Mouse (Mus musculus) midbrain, embryonic 16.5 days (tissue): ENCODE data around the gene Rbm19. TPM values are rescaled to one million over a fixed set of nuclear protein-coding genes. Genes with fewer than 3 reads are reported as not detected.
A peak's percentile ranks its signal among the peaks of the same experiment; 100 is the strongest.

Source experiments
- ATAC-seq: fragments of 200-750 bp; cut with Nextera tagmentation; 2 replicates; pipeline ENCODE4 v1.8.0; 2017; ENCODE audit warnings: moderate TSS enrichment
- H3K27ac ChIP-seq: fragments of 300-500 bp; sonication (generic); 2 replicates; pipeline ENCODE4 v1.5.1; 2014; ENCODE audit warnings: mild to moderate bottlenecking, low read length, mixed read lengths
- H3K27me3 ChIP-seq: fragments of 300-500 bp; sonication (generic); 2 replicates; pipeline ENCODE4 v1.6.1; 2014; ENCODE audit warnings: low read depth, low read length, mixed read lengths; ENCODE audit not compliant: control insufficient read depth, insufficient read depth
- H3K36me3 ChIP-seq: fragments of 300-500 bp; sonication (generic); 2 replicates; pipeline ENCODE4 v1.6.1; 2014; ENCODE audit warnings: mild to moderate bottlenecking, low read length, moderate library complexity, mixed read lengths; ENCODE audit not compliant: control insufficient read depth, insufficient read depth
- H3K4me1 ChIP-seq: fragments of 300-500 bp; sonication (generic); 2 replicates; pipeline ENCODE4 v1.6.1; 2014; ENCODE audit warnings: mild to moderate bottlenecking, low read length, mixed read lengths; ENCODE audit not compliant: control insufficient read depth, insufficient read depth
- H3K4me2 ChIP-seq: fragments of 300-500 bp; sonication (generic); 2 replicates; pipeline ENCODE4 v1.6.1; 2014; ENCODE audit warnings: mild to moderate bottlenecking, low read length, mixed read lengths
- H3K4me3 ChIP-seq: fragments of 300-500 bp; sonication (generic); 2 replicates; pipeline ENCODE4 v1.5.1; 2014; ENCODE audit warnings: low read depth, mild to moderate bottlenecking, low read length, moderate library complexity, mixed read lengths
- H3K9ac ChIP-seq: fragments of 300-500 bp; sonication (generic); 2 replicates; pipeline ENCODE4 v1.6.1; 2014; ENCODE audit warnings: low read depth, low read length, mixed read lengths
- H3K9me3 ChIP-seq: fragments of 300-500 bp; sonication (generic); replicated peaks from 2 replicates; pipeline ENCODE4 v1.6.1; 2014; ENCODE audit warnings: mild to moderate bottlenecking, low read length, mixed read lengths; ENCODE audit not compliant: control insufficient read depth, poor library complexity, severe bottlenecking
- WGBS: fragments of 180-500 bp; shearing (Covaris S2); extraction: QIAGEN DNeasy Blood & Tissue Kit; methylation state at CpG from one replicate; pipeline ENCODE4 v1.1.7; 2014; 5-methylcytosine and 5-hydroxymethylcytosine counted together
- polyA plus RNA-seq: library from polyadenylated mRNA; unstranded; fragments of >200 nt; fragmentation: Nextera tagmentation; extraction: Ambion mirVana; gene quantifications from 2 replicates; pipeline ENCODE4 v1.2.1, GENCODE M21; 2015

Rbm19 gene
- polyA plus RNA-seq, 1 experiment from 2014 or later = 19.3 TPM

DNA sequence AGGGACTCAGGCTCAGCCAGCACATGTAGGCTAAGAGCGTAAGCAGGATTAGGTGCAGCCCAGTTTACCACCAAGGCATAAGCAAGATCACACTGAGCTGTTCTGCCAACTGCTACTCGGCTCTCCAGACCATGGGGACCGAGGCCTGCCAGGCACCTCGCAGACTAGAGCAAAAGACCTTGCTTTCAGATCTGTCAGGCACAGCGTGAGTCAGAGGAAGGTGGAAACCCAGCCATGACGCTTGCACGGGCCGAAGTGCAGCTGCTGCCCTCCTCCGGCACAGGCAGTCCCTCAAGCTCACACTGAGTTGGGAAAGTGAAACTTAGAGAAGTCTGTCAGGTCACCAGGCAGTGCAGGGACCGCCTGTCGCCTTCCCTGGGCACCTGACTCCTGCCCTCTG lies 63.8 kb downstream of the Rbm19 start:
- ATAC-seq = no peak
- Histone ChIP-seq H3K4me2 (no peak overlapping the region), H3K9me3 (no peaks in the 10 kb centered on the region), H3K27ac (no peak overlapping the region), H3K27me3 (no peaks in the 10 kb centered on the region), H3K4me3 (no peak overlapping the region), H3K9ac (no peak overlapping the region), H3K36me3 (no peaks in the 10 kb centered on the region), H3K4me1 (peaks cover 22% of the 10 kb centered on the region)
- WGBS = 92% methylated on average over 11 of the region's 11 CpGs

DNA sequence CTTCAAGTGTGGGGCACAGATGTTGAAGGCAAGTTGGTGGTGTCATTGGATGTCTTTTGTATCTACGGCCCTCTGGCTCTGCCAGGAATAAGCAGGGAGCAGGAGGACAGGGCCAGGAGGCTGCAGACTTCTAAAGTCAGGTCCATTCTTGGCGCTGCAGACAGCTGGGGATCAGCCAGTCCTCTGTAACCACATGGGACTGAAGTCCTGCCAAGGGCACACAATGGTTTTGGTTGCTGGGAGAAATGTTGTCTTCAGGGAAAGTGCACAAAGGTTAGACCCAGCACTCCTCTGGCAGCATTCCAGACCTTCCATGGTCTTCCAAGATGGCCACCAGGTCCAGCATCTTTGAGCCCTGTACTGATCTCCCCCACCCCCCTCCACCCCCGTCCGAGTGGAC lies 65.1 kb downstream of the Rbm19 start:
- WGBS = 86% methylated on average over 4 of the region's 4 CpGs
- no peak for ATAC-seq

DNA sequence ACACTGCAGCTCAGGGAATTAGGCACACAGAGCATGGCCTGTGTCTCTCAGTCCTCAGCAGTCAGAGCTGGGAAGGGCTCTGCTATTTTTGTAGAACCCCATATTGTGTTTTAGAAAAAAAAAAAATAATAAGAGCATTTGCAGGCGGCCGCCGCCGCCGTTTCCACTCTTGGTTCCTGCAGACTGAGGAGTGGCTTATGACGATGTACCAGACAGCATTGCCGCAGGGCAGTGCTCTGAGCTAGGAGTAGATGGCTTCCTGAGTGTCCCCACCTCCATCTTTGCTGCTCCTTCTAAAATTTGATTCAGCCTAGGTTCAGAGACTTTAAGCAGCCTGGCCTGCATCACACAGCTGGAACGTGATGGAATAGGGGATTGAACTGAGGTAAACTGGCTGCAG lies 67.1 kb downstream of the Rbm19 start:
- Histone ChIP-seq H3K27me3 (no peaks in the 10 kb centered on the region), H3K9ac (peak overlapping the region; percentile 21), H3K9me3 (no peaks in the 10 kb centered on the region), H3K4me1 (peaks cover 14% of the 10 kb centered on the region), H3K4me2 (no peak overlapping the region), H3K36me3 (no peaks in the 10 kb centered on the region), H3K27ac (peak overlapping the region; percentile 53; the same call in 1 of the 2 replicates), H3K4me3 (no peak overlapping the region)
- WGBS = 65% methylated on average over 8 of the region's 8 CpGs
- ATAC-seq = no peak

More for the DNA sequence above, 65.1 kb downstream of the Rbm19 start:
- Histone ChIP-seq H3K9me3 (no peaks in the 10 kb centered on the region), H3K36me3 (no peaks in the 10 kb centered on the region), H3K9ac (no peak overlapping the region), H3K4me1 (peaks cover 14% of the 10 kb centered on the region), H3K4me3 (no peak overlapping the region), H3K27me3 (no peaks in the 10 kb centered on the region), H3K27ac (no peak overlapping the region), H3K4me2 (no peak overlapping the region)

DNA sequence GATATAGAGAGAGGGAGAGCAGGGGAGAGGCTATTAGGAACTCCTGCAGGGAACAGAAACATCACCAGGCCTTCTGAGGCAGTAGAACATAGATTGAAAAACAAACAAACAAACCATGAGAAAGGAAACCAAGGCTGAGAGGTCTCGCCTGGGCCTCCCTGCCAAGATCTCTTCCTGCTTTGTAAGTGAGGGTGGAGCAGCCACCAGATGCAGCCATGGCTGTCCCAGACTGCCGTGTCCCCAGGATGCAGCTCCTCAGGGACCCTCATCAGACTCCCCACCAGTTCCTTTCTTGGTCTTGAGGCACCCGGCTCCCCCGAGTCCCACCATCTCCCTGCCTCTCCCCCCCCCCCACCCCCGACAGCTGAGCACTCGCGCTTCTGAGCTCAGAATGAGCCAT lies 67.5 kb downstream of the Rbm19 start:
- 38% methylated on average over 5 of the region's 7 CpGs for WGBS
- no peak overlapping the region for H3K4me2 ChIP-seq
- H3K27ac ChIP-seq = peak overlapping the region; percentile 53; the same call in 1 of the 2 replicates

DNA sequence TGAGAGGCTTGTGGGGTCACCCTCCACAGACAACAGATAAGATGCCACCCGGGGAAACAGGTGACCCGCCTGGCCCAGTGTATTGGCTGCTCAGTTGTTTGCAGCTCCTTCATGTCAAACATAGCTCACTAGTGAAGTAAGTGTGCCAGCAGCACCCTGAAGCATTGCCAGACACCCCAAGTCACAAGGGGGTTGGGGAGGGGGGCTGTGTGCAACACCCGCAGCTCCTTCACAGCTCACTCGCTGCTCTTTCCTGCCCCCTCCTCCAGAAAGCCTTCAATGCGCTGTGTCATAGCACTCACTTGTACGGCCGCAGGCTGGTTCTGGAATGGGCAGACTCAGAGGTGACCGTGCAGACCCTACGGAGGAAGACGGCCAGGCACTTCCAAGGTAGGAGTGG lies 69.7 kb downstream of the Rbm19 start:
- Histone ChIP-seq H3K9me3 (no peaks in the 10 kb centered on the region), H3K27me3 (no peaks in the 10 kb centered on the region), H3K4me2 (no peak overlapping the region), H3K4me1 (peaks cover 20% of the 10 kb centered on the region), H3K36me3 (no peaks in the 10 kb centered on the region), H3K27ac (no peak overlapping the region), H3K4me3 (no peak overlapping the region), H3K9ac (no peak overlapping the region)
- WGBS = 95% methylated on average over 10 of the region's 10 CpGs
- ATAC-seq = no peak

More for the DNA sequence above, 67.5 kb downstream of the Rbm19 start:
- Histone ChIP-seq H3K27me3 (no peaks in the 10 kb centered on the region), H3K9me3 (no peaks in the 10 kb centered on the region), H3K9ac (peak overlapping the region; percentile 21; the same call in 1 of the 2 replicates), H3K4me1 (peaks cover 11% of the 10 kb centered on the region), H3K4me3 (no peak overlapping the region), H3K36me3 (no peaks in the 10 kb centered on the region)
- no peak for ATAC-seq

DNA sequence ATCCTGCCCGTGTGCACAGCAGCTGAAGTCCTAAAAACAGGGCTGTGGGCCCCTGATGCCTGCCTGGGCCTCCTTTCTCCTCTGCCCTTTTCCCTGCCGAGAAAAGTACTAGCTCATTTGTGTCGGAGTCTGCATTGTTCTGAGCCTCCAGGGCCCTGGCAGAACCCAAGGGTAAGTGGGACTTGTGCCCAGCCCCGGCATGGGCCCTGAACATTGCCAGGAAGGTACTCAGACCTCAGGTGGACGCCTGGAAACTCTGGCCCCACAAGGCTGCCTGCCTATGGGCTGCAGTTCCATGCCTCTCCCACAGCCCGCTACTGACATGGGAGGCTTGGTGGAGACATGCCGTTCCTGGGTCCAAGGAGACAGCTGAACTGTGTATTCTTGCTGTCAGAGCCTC lies 72.3 kb downstream of the Rbm19 start:
- no peaks in the 10 kb centered on the region for H3K36me3 ChIP-seq
- no peaks in the 10 kb centered on the region for H3K27me3 ChIP-seq
- H3K27ac ChIP-seq = no peak overlapping the region
- no peak overlapping the region for H3K9ac ChIP-seq
- peaks cover 26% of the 10 kb centered on the region for H3K4me1 ChIP-seq
- H3K4me3 ChIP-seq = no peak overlapping the region
- no peaks in the 10 kb centered on the region for H3K9me3 ChIP-seq
- 70% methylated on average over 7 of the region's 7 CpGs for WGBS
- no peak overlapping the region for H3K4me2 ChIP-seq
- ATAC-seq = no peak

DNA sequence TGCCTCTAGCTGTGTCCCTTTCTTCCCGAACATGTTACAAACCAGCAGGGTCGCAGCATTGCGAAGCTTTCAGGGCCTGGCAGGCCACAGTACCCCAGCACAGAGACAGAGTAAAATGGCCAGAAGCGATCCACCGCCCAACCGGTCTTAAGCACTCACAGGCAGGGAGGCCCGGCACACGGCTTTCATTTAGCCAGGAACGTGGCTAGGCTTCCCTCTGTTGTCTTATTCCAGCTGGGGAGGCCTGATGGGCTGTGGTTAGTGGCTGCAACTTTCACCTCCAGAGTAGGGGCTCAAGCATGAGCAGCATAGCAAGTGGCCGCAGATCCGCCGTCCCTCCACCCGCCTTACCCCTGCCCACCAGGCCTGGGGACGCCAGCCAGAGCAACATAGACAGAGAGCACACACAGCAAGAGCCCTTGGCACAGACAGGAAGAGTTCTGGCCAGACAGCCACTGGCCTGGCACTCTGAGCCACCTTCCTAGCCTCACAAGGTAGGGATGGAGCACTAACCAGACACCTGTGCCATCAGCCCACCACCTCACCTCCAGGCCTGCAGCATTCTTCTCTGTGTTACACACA lies 73.8 kb downstream of the Rbm19 start:
- ATAC-seq = peak; percentile 33; the same call in 1 of the 2 replicates
- Histone ChIP-seq H3K9ac (peak overlapping the region; percentile 4; the same call in 1 of the 2 replicates), H3K36me3 (no peaks in the 10 kb centered on the region), H3K4me2 (no peak overlapping the region), H3K9me3 (no peaks in the 10 kb centered on the region), H3K4me1 (peaks cover 40% of the 10 kb centered on the region), H3K4me3 (no peak overlapping the region), H3K27ac (peak overlapping the region; percentile 5; the same call in 1 of the 2 replicates), H3K27me3 (no peaks in the 10 kb centered on the region)
- WGBS = 62% methylated on average over 14 of the region's 14 CpGs

DNA sequence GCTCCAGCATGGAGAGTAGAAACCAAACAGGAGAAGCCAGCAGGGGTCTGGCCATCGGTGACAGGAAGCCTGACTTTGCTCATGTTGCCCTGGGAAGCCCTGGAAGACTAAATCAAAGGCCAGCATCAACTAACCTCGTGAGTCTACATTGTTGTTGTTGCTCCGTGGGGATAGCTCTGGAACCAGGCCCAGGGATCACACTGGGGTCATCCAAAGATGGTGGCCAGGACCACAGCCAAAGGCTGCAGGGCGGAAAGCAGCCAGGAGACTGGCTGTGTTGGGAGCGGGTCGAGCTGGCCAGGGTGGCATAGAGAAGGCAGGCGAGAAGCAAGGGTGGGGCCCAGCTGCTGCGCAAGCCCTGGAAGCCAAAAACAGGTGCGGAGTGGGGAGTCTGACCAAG lies 75.4 kb downstream of the Rbm19 start:
- Histone ChIP-seq H3K4me2 (no peak overlapping the region), H3K9me3 (no peaks in the 10 kb centered on the region), H3K4me3 (no peak overlapping the region), H3K27me3 (no peaks in the 10 kb centered on the region), H3K27ac (no peak overlapping the region), H3K4me1 (peaks cover 47% of the 10 kb centered on the region), H3K9ac (no peak overlapping the region), H3K36me3 (no peaks in the 10 kb centered on the region)
- ATAC-seq = no peak
- 78% methylated on average over 9 of the region's 9 CpGs for WGBS

DNA sequence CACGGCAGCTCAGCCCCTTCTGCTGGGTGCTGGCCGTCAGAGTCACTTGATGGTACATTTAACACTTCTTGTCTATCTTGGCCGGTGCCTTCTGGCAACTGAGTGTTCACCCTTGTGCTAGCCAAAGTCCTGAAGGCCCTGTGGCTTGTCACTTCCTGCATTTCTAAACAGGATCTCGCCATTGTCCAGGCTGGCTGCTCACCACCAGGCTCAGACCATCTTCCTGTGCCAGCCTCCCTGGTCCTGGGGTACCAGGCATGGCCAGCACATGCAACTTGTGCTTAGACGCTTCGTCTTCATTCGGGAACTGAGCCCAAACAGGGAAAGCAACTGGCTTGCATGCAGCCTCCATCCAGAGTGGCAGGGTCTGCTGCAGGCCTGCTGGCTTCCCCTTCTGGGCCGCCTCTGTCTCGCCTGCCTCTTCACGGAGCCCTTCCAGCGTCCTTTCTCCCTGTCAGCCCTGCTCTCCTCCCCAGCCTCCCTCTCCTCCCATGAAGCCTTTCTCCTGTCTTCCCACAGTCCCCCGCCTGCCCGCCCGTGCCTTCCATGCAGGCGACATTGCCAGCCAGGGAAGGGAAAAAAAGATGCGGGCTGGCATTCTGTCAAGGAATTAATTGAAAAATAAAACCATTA lies 78.2 kb downstream of the Rbm19 start:
- no peaks in the 10 kb centered on the region for H3K9me3 ChIP-seq
- H3K27me3 ChIP-seq = no peaks in the 10 kb centered on the region
- no peak overlapping the region for H3K4me2 ChIP-seq
- H3K9ac ChIP-seq = peak overlapping the region; percentile 56
- ATAC-seq = no peak
- H3K4me3 ChIP-seq = no peak overlapping the region
- peak overlapping the region; percentile 74 for H3K27ac ChIP-seq
- WGBS = 48% methylated on average over 16 of the region's 16 CpGs
- peaks cover 50% of the 10 kb centered on the region for H3K4me1 ChIP-seq
- H3K36me3 ChIP-seq = 0 out of 2 replicates have a peak, but pooled peaks cover 2% of the 10 kb centered on the region
